Mouse (Mus musculus): Measurements from ENCODE around the gene Prss27. TPM values are rescaled to one million over a fixed set of nuclear protein-coding genes. Genes with fewer than 3 reads are reported as not detected.
"Not testable (repeated sequence)": the region's sequence is repeated elsewhere in the genome, so short reads cannot be mapped to it uniquely, and the experiment has no call there.

Gene Prss27
- total RNA-seq, 2 experiments from 2014 or later, result not detected

DNA sequence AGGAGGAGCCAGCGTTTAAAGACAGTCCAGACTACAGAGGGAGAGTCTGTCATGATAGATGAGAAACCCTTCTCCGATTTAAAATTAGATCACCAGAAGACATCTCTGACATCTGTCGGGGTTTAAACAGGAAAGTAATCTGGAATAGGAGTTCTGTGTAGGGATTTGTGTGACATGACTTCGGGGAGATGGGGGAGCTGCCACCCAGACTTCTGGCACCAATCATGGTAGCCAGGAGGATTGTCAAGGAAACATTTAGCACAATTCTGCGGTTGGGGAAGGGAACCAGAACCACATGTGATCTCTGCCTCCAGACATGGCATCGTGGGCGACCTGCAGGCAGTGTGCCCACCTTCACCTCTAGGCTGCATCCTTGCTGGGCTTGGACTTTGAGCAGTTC, 8.5 kb upstream of the Prss27 start:
- intact Hi-C loops (cut with DNase I), result no loop called here
- no peak for DNase-seq

DNA sequence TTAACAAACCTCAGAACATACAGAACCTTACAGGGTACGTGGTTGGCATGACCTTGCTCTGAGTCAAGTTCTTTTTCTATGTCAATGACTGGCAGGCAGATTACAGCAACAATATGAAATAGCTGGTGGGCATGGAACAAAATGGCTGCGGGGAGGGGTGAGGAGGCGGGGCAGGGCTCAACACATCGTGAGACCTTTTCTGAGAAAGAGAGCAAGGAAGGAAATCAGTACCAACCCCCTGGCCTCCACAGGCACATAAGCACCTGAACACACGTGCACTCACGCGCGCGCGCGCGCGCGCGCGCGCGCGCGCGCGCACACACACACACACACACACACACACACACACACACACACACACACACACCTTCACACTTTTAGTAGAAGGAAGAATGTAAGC, 7.4 kb upstream of the Prss27 start:
- intact Hi-C loops (cut with DNase I), result no loop called here
- DNase-seq, result no peak

DNA sequence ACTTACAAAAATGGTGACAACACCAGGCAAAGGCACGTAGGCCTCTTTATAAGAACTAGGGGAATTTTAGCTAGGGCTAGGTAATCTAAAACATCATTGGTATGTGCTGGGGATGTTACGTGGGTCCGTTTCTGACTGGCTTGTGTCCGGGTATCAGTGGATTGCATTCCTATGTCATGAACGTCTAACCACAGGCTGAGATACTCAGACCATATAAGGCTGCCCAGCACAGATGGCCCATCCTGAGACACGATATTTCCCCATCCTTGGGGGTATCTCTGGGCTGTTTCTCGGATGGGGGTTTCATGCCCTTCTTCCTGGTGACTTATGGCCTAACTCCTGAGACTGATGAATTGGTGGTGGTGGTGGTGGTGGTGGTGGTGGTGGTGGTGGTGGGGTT, 2.9 kb upstream of the Prss27 start:
- no peak for DNase-seq
- intact Hi-C loops (cut with DNase I), result no loop called here

DNA sequence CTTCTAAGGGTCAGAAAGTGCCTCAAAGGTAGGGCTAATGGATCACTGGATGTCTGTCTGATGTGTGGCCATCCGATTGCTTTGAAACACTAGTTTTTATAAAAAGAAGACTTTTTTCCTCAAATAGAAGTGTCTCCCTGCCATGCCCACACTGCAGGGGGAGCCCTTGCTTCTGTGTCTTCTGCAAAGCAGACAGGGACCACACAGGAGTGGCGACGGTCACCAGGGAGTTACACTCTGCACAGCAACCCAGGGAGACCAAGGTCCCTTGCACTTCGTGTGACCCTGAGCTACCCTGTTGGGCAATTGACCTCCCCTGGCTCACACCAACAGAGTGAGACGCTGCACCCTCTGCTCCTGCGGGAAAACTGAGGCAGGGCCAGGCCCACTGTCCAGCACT, 990 bp upstream of the Prss27 start:
- DNase-seq, result no peak
- intact Hi-C loops (cut with DNase I), result no loop called here

DNA sequence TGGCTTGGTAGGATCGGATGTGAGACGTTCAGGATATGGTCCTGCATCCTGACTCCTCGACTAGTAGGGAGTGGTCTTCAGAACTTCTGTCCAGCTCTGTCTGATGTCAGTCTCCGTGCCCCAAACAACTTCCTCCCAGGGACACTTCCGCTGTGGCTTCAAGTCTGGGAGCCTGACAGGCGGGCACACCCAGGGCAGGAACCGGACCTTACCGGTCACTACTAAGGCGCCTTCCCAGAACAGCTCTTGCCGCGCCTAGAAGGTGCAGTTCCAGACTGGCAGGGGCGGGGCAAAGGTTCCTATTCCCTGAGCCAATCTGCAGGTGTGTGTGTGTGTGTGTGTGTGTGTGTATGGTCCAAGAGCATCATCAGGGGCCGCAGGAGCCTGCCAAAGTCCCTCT, 584 bp upstream of the Prss27 start:
- no peak for DNase-seq
- intact Hi-C loops (cut with DNase I), result no loop called here

DNA sequence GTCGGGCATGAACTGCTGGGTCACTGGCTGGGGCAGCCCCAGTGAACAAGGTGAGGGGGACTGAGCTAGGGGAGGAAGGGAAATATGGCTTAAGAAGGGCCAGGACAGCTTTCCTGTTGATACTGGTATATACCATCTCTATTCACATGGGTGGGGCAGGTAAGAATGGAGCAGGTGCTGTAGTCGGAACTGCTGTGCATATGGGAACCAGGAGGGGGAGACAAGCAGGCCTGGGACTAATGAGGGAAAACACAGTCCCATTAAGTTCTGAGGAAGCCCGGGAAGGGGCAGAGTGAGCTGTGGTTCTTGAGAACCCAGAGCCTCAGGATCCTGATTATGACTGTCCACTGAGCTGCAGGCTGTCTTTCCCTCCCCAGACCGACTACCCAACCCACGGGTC, 6.5 kb downstream of the Prss27 start:
- DNase-seq, result no peak
- intact Hi-C loops (cut with DNase I), result no loop called here

DNA sequence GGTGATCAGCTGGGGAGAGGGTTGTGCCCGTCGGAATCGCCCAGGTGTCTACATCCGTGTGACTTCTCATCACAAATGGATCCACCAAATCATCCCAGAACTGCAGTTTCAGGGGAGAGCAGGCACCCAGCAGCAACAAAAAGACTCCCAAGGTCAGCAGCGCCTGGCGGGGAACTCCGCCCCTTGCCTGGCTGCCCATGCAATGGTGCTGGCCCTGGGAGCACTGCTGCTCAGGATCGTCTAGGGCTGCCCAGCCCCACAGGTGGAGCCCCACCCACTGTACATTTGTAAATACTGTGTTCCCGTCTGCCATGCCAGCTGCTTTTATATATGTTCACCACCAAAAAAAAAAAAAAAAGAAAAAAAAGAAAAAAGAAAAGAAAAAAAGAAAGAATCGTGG, 7.7 kb downstream of the Prss27 start:
- intact Hi-C loops (cut with DNase I), result no loop called here
- DNase-seq, result no peak

DNA sequence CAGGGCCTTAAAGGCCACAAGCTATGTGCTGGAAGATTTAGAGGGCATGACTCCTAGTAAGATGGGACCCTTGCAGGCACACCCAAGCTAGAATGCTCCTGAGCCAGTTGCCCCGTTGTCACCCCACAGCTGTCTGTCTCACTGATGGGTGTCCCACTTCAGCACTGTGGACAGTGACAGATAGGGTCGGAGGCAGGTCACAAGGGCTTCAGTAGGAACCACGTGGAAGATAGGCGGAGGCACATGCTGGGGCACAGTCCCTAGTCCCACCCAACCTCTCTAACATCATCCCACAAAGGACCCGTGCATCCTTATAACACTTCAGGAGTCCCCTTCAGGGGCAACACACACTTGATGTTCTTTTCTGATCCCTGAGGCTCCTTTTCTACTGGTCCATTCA, 8.1 kb downstream of the Prss27 start:
- DNase-seq, result no peak
- intact Hi-C loops (cut with DNase I), result no loop called here

DNA sequence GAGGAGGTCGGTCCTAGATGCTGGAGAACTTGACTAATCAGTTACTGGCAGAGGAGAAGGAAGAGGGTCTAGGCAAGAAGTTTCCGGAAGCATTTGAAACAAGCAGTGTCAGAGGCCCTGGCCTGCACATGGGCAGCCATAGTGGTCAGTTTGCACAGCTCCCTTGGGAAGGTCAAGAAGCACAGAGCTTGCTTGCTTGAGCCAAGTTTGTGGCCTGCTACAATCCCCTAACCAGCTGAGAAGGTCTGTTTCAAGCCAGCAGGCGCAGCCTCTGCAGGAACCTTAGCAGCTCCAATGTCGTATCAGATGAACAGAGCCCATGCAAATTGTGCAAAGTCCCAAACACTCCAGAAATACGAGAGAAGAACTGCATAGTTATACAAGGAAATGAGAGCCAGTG, 10.1 kb downstream of the Prss27 start:
- intact Hi-C loops (cut with DNase I), result no loop called here
- no peak for DNase-seq

DNA sequence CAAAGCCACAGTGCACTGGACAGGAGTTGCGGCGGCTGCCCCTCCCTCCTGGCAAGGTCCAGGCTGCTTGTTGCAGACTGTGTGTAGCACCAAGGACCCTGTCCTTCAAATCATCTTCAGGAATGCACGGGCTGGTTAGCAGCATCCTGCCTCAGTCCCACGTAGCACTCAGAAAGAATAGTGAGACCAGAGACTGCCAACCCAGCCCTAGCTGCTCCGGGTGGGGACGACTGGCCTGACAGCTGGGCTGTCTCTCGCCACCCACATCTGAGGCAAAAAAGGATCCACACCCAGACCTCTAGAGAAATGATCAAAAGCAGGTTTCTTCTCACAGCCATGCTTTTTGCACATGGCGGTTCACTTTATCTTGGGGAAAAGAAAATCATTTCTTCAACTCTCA, 11.1 kb downstream of the Prss27 start:
- intact Hi-C loops (cut with DNase I), result no loop called here

DNA sequence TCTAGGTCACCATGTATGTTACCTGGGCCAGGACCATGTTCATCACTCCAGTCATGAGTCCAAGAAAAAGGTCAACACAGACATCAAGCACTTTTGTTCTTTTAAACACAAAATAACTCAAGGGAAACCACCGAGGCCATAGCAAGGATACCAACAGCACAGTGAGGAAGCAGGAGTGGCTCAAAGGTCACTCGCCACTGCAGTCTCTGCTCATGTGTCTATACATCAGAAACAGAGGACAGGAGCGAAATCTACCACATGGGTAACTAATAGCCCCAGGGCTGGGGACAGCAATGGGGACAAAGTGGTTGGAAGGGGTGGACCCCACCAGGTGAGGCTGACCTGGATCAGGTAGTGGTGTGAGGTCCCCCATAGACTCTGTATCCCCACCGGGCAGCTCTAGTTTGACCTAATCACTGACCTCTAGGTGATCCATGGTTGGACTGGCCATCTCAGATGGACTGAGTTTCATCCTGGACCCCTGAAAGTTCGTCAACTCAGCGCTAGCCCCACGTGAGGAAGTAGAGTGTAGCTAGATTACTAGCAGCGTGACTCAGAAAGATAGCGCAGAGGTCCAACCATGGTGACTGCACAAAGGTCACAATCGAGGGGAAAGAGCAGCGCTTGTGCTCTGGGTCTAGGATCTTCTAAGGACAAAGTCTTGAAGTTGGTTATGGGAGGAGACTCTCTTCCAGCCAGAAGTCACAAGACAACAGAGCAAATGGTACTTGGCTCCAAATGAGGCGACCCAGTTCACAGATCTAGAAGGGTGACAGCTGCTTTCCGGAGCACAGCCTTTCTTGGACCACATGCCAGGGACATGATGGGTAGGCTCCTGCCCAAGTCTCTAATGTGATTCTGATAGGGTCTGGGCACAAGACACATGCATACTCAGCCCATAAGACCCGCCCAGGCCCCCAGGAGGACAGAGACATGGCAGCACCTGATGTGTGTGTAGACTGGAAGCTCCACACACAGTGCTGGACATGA, 19.0 kb downstream of the Prss27 start:
- DNase-seq, result no peak
- intact Hi-C loops (cut with DNase I), result no loop called here

More for the DNA sequence above, 11.1 kb downstream of the Prss27 start:
- no peak for DNase-seq

DNA sequence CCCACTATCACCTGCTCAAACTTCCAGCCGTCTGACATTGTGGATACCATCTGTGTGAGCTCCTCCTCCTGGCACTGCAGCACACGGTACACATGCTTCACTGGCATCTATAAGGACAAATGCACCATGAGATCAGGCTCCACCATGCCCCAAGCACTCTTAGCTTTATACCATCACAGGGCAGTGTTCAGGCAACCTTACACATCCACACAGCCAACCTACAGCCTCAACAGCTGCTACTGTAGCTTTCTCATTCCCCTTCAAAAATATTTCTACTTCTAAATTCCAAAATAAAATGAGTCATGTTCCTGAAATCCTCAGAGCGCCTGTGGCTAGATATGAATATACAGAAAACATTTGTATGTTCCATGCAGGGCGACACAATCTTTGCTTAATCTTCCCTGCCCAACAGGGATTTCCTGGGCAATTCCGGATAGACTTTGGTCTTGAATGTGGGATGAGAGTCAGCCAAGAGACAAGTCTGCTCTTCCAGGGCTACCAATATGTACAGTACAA, 19.8 kb downstream of the Prss27 start:
- intact Hi-C loops (cut with DNase I), result no loop called here
- DNase-seq, result no peak

DNA sequence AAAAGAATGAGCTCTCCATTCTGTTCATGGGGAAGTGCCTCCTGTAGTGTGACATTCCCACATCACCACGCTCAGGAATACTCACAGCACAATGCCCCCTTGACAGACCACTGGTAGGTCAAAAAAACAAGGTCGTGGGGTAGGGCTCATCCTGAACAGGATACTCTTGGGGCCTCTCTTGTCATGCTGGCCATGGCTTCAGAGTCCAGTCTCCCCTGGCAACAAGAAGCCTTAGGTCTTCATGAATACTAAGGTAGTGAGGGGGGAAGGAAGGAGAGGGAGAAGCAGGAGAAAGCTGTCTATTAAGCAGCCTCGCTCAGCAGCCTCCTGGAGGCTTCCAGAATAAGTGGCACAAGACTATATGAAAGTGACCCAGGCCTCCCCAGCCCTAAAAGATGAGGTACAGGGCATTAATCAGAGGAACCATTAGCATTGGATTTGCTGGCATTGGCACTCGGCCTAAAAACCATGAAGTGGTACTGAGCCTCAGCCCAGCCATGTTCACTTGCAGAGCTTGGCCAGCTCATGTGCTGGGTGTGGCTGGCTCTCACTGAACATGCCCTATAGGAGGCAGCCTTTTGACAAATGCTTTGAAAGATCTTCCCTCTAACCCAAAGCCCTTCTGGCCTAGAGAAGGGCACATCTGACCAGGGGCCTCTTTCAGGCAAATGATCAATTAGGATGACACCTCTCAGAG, 24.7 kb downstream of the Prss27 start:
- no peak for DNase-seq
- intact Hi-C loops (cut with DNase I), result no loop called here

DNA sequence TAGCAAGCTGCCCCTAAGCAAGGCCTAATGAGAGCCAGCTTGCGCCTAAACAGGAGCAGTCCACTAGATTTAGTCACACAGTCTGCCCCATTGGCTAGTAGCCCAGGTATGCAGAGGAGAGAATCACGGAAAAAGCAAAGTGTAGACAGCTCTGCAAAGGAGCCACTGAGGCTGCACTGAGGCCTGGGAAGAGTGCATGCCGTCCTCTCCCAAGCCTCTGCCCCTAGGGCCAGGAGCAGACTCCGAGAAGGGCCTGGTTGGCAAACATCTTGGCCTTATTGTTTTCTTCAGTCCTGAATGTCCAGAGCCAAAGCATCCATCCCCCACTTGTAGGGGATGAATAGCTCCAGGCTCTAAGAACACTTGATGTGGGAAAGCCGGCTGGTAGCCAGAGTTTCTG, 30.3 kb downstream of the Prss27 start:
- intact Hi-C loops (cut with DNase I), result no loop called here
- no peak for DNase-seq

DNA sequence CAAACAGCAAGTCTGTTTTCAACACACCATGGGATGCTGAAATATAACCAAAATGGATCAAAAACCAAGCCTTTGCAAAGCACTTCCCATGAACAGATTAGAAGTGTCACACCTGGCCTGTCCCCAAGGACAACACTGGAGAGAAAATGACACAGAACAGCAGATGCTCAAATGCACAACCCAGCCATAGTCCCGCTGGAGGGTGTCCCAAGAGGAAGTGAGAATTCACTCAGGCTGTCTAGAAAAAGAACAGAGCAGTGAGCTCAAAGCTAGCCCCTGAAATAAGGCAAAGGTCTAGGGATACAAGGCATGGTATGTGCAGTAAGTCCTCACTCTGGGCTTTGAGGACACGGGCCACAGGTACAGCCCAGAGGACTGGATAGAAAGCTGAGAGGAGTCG, 31.6 kb downstream of the Prss27 start:
- intact Hi-C loops (cut with DNase I), result no loop called here
- DNase-seq, result no peak

DNA sequence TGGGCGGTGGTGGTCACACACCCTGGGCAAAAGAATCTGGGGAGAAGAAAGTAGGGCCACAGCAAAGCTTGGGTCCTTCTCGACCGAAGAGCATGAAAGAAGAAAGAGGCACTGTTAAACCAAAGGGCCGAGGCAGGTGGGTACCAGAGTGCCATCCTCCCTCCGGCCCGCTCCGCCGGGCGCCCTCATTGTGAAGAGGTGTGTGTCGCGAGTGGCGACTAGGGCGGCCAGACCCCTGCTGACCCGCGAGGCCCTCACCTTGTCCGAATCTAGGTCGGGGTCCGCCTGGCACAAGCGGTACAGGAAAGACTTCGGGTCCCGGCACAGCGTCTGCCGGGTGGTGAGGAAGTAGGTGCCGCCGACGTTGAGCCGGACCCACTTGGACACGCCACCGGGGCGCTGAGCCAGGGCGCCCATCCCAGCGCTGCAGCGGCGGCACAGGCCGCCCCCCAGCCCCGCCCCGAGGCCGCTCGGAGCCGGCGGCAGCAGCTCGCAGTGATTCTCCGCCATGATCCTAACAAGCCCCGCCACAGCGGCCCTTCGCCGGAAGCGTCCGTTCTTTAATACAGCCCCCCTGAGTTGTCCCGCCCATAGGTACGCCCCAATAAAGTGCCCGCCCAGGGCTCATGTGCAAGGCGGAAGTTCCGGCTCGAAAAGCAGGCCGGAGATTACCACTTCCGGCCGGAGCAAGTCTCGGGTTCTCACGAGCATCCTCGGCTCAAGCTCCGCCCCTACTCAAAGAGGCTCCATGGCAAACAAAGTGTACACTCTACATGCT, 35.2 kb downstream of the Prss27 start, which contains the start of gene Kctd5:
Kctd5 (minus strand) TSS at position 567 of the 778 bp plus-strand sequence.
- intact Hi-C loops (cut with DNase I), result loop anchor here (2.0 kb wide), 1 partner anchor 68 kb away; no protein-coding TSS in a partner anchor
- DNase-seq, result peak; percentile 91 to 96

DNA sequence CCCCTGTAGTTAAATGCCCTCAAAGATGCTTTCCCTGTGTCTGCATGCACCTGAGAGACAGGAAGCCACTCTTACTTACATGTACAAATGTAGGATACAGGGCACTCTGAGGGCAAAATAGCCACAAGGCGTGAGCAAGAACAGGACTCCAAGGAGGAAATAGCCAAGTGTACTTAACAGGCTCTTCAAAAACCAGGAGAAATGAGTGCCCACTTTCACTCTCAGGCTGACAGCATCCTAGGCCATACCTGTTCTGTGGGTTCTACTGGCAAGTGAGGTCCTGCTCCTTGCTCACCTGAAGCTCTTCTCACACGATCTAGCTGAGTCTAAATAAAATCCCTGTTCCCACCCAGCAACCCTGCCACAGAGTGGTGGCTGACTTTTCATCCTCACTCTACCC, 39.2 kb downstream of the Prss27 start:
- intact Hi-C loops (cut with DNase I), result no loop called here
- no peak for DNase-seq

DNA sequence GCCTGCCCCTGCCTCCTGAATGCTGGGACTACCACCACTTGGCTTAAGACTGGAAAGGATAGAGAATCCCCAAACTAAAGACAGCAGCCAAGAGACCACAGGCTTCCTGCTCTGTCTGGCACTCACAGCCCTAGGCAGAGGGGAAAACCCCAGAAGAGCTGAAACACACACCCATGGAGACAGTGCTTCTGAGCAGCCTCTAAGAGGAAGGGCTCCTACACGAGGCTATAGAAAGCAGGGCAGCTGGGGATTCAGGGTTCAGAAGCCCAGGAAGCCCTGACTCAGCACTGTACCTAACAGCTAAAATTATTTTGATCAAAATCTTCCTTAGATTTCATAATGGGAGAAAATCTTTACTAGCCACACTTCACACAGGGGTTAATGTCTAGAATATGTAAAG, 46.6 kb downstream of the Prss27 start:
- intact Hi-C loops (cut with DNase I), result no loop called here
- no peak for DNase-seq

DNA sequence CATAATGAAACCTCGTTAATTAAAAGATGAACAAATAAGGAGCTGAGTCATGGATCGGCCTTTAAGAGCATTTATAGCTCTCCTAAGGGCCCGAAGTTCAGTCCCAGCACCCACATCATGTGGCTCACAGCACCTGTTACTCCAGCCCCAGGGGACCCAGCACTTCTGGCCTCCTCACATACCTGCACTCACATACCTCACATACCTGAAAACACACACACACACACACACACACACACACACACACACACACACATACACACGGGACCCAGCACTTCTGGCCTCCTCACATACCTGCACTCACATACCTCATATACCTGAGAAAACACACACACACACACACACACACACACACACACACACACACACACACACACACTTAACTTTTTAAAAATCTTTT, 48.5 kb downstream of the Prss27 start:
- intact Hi-C loops (cut with DNase I); DNase-seq: not testable (repeated sequence)

DNA sequence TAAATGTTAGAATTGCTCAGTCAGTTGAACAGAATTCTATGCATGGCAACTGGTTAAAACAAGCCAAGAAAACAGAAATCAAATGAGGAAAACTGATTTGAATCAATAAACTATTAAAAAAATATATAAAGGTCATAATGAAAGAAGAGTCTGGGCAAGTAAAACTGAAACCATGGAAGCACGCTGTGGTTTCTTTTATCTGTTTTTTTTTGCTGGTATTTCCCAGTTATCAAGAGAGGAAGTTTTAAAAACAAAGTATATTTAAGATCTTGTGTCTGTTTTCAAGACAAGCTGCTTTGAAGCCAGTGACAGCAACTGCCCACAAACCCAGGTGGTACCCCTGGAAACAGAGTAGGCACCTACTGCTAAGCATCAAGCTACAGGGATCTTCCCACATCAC, 52.6 kb downstream of the Prss27 start:
- no peak for DNase-seq
- intact Hi-C loops (cut with DNase I), result no loop called here
